28 mouse cellular contexts compared by ENCODE assay signal in genomic region chr4:138905624-138906337, GRCm38 (mm10). TPM values are rescaled to one million over a fixed set of nuclear protein-coding genes. Genes with fewer than 3 reads are reported as not detected.
DNase-seq lines count a peak whose midpoint lies in the region; ATAC-seq and TF ChIP-seq lines count a peak whose summit lies in the region.
"Had no signal": no experiment of that assay in that cellular context is flagged by ENCODE, and none has a peak within 500 bp of the region (broad histone marks: within the 10 kb centered on the region; RNA-seq: fewer than 3 reads in every experiment).

No protein-coding gene starts in this region.

- no peak for TF ChIP-seq EP300 in liver, postnatal 0 days (IDR thresholded peaks at IDR 0.05; ENCODE audit: low read depth)

- no peak overlapping the region for H3K4me3 ChIP-seq in liver, postnatal 0 days (ENCODE audit: low read depth, low read length)
- H3K4me3 ChIP-seq in liver, embryonic 12.5 days: no peak overlapping the region
- no peak overlapping the region for H3K4me3 ChIP-seq in intestine, embryonic 15.5 days (replicated peaks)
- H3K4me3 ChIP-seq: erythroblast, embryonic 14.5 days; forebrain, embryonic 10.5 days; forebrain, embryonic 15.5 days; heart, adult 2 months; heart, embryonic 15.5 days; hindbrain, embryonic 10.5 days had no signal

- 0 out of 2 replicates have a peak overlapping the region, but pooled peaks have one; percentile 6 for H3K4me2 ChIP-seq in liver, postnatal 0 days (ENCODE audit: low read depth, low read length)
- H3K4me2 ChIP-seq in liver, embryonic 12.5 days: no peak overlapping the region
- H3K4me2 ChIP-seq in intestine, embryonic 15.5 days (replicated peaks): no peak overlapping the region
- H3K4me2 ChIP-seq: forebrain, embryonic 15.5 days; heart, embryonic 11.5 days; heart, embryonic 15.5 days; hindbrain, embryonic 14.5 days had no signal

- DNase-seq in liver, postnatal 0 days: no peak
- no peak for DNase-seq in kidney, adult 8-10 months
- no peak for DNase-seq in heart, postnatal 14 days
- DNase-seq: adrenal gland, postnatal 14 days; cerebellum, adult 18-20 months; cerebellum, adult 9-11 months; cerebellum, postnatal 36 days; gastrocnemius, postnatal 10 days; heart, adult 2 months had no signal

- WGBS in liver, postnatal 0 days (ENCODE audit: insufficient replicate concordance): 87% methylated on average over 18 of the region's 18 CpGs
- WGBS in liver, embryonic 12.5 days (ENCODE audit: insufficient replicate concordance): 85% methylated on average over 18 of the region's 18 CpGs
- WGBS in intestine, embryonic 15.5 days: 84% methylated on average over 18 of the region's 18 CpGs

- peaks cover 36% of the 10 kb centered on the region for H3K36me3 ChIP-seq in liver, postnatal 0 days (replicated peaks; ENCODE audit: insufficient read depth, low read length)
- peaks cover 58% of the 10 kb centered on the region for H3K36me3 ChIP-seq in liver, embryonic 12.5 days
- peaks cover 23% of the 10 kb centered on the region for H3K36me3 ChIP-seq in intestine, embryonic 15.5 days

- H3K9me3 ChIP-seq in liver, postnatal 0 days (ENCODE audit: low read length): no peaks in the 10 kb centered on the region
- H3K9me3 ChIP-seq in liver, embryonic 12.5 days (replicated peaks): no peaks in the 10 kb centered on the region
- H3K9me3 ChIP-seq in intestine, embryonic 15.5 days: no peaks in the 10 kb centered on the region
- H3K9me3 ChIP-seq: forebrain, embryonic 10.5 days; forebrain, embryonic 15.5 days; heart, embryonic 15.5 days; hindbrain, embryonic 10.5 days had no signal

- H3K27ac ChIP-seq in liver, postnatal 0 days (ENCODE audit: low read depth): no peak overlapping the region
- no peak overlapping the region for H3K27ac ChIP-seq in liver, embryonic 12.5 days
- peak overlapping the region; percentile 40; the same call in 1 of the 2 replicates for H3K27ac ChIP-seq in intestine, embryonic 15.5 days
- H3K27ac ChIP-seq: forebrain, embryonic 10.5 days; forebrain, embryonic 15.5 days; heart, adult 2 months; heart, embryonic 15.5 days; hindbrain, embryonic 10.5 days; hindbrain, embryonic 14.5 days had no signal

- H3K27me3 ChIP-seq in liver, postnatal 0 days (ENCODE audit: insufficient read depth, low read length): no peaks in the 10 kb centered on the region
- H3K27me3 ChIP-seq in liver, embryonic 12.5 days (replicated peaks): no peaks in the 10 kb centered on the region
- H3K27me3 ChIP-seq in intestine, embryonic 15.5 days (replicated peaks): no peaks in the 10 kb centered on the region
- H3K27me3 ChIP-seq: forebrain, embryonic 15.5 days; heart, embryonic 15.5 days had no signal

- ATAC-seq in liver, postnatal 0 days: no peak
- ATAC-seq in liver, embryonic 12.5 days: no peak
- peak; percentile 70 for ATAC-seq in intestine, embryonic 15.5 days
- ATAC-seq in megakaryocyte progenitor cell, adult 5-6 weeks (replicated peaks; ENCODE audit: poor library complexity): peak; percentile 82
- no peak for ATAC-seq in frontal cortex, adult (ENCODE audit: low TSS enrichment)
- ATAC-seq: activated CD4-positive, CD25-positive, alpha-beta regulatory T cell, adult 4 months; forebrain, embryonic 15.5 days had no signal

- no peaks in the 10 kb centered on the region for H3K4me1 ChIP-seq in liver, postnatal 0 days (ENCODE audit: insufficient read depth)
- H3K4me1 ChIP-seq in liver, embryonic 12.5 days: peaks cover 5% of the 10 kb centered on the region; the same call in 1 of the 2 replicates
- 0 out of 2 replicates have a peak, but pooled peaks cover 5% of the 10 kb centered on the region for H3K4me1 ChIP-seq in intestine, embryonic 15.5 days (replicated peaks)
- H3K4me1 ChIP-seq: forebrain, embryonic 10.5 days; forebrain, embryonic 15.5 days; heart, embryonic 15.5 days; hindbrain, embryonic 10.5 days had no signal

- no peak overlapping the region for H3K9ac ChIP-seq in liver, postnatal 0 days (replicated peaks)
- no peak overlapping the region for H3K9ac ChIP-seq in liver, embryonic 12.5 days
- no peak overlapping the region for H3K9ac ChIP-seq in intestine, embryonic 15.5 days
- H3K9ac ChIP-seq: forebrain, embryonic 15.5 days; heart, embryonic 15.5 days; hindbrain, embryonic 14.5 days had no signal

- no peak for TF ChIP-seq CTCF in liver, postnatal 0 days (IDR thresholded peaks at IDR 0.05; ENCODE audit: low read depth)

- intact Hi-C loops in heart, postnatal 14 days (cut with DNase I): no loop called here

RNA-seq across cellular contexts. Expression of gene Otud3, which starts 8.0 kb away (rescaled TPM):
- 1.2 and 1.5 TPM in 2 replicates for polyA plus RNA-seq in liver, postnatal 0 days (2015; fragmentation: Nextera tagmentation; extraction: Ambion mirVana)
- polyA plus RNA-seq in liver, embryonic 12.5 days (2016; fragmentation: Nextera tagmentation; extraction: Ambion mirVana): 2.3 and 2.5 TPM in 2 replicates
- 4.5 and 6.2 TPM in 2 replicates for polyA plus RNA-seq in intestine, embryonic 15.5 days (2015; fragmentation: Nextera tagmentation; extraction: Ambion mirVana)
- total RNA-seq in megakaryocyte progenitor cell, adult 5-6 weeks (2015): 1.9 and 3.9 TPM in 2 replicates
- 8.6 and 8.9 TPM in 2 replicates for total RNA-seq in megakaryocyte progenitor cell, adult 5-6 weeks (2017)
- 10 to 100 TPM in 1 of 2 experiments, 1 to 10 TPM in 1; 9.4 to 10.0 TPM for total RNA-seq in heart, postnatal 14 days (2021)

RNA-seq across cellular contexts. Expression of gene Pla2g2e, which starts 28.0 kb away (rescaled TPM):
- polyA plus RNA-seq in liver, postnatal 0 days (2015; fragmentation: Nextera tagmentation; extraction: Ambion mirVana): not detected in 2 replicates
- polyA plus RNA-seq in liver, embryonic 12.5 days (2016; fragmentation: Nextera tagmentation; extraction: Ambion mirVana): not detected in 2 replicates
- not detected in 2 replicates for polyA plus RNA-seq in intestine, embryonic 15.5 days (2015; fragmentation: Nextera tagmentation; extraction: Ambion mirVana)
- total RNA-seq in megakaryocyte progenitor cell, adult 5-6 weeks (2015): not detected in 2 replicates
- total RNA-seq in megakaryocyte progenitor cell, adult 5-6 weeks (2017): not detected in 2 replicates
- 1 to 10 TPM; 1.4 TPM for total RNA-seq in heart, postnatal 14 days (2021)
- total RNA-seq: gastrocnemius, postnatal 10 days; gastrocnemius, postnatal 4 days; MEL had no signal
- polyA plus RNA-seq: activated CD4-positive, CD25-positive, alpha-beta regulatory T cell, adult 4 months; erythroblast, embryonic 14.5 days; forebrain, embryonic 10.5 days; forebrain, embryonic 15.5 days; frontal cortex, adult 2 months; heart, embryonic 11.5 days; heart, embryonic 15.5 days; hindbrain, embryonic 10.5 days; hindbrain, embryonic 14.5 days had no signal

RNA-seq across cellular contexts. Expression of gene Gm13030, which starts 32.0 kb away (rescaled TPM):
- not detected in 2 replicates for polyA plus RNA-seq in liver, postnatal 0 days (2015; fragmentation: Nextera tagmentation; extraction: Ambion mirVana)
- not detected in 2 replicates for polyA plus RNA-seq in liver, embryonic 12.5 days (2016; fragmentation: Nextera tagmentation; extraction: Ambion mirVana)
- polyA plus RNA-seq in intestine, embryonic 15.5 days (2015; fragmentation: Nextera tagmentation; extraction: Ambion mirVana): not detected in 2 replicates
- not detected in 2 replicates for total RNA-seq in megakaryocyte progenitor cell, adult 5-6 weeks (2015)
- total RNA-seq in megakaryocyte progenitor cell, adult 5-6 weeks (2017): not detected in 2 replicates
- total RNA-seq in heart, postnatal 14 days (2021): not detected
- total RNA-seq: adrenal gland, adult 18-20 months; adrenal gland, postnatal 14 days; gastrocnemius, postnatal 10 days; gastrocnemius, postnatal 4 days; heart, adult 2 months; heart, postnatal 25 days; MEL had no signal
- polyA plus RNA-seq: activated CD4-positive, CD25-positive, alpha-beta regulatory T cell, adult 4 months; C2C12; embryonic facial prominence, embryonic 14.5 days; erythroblast, embryonic 14.5 days; forebrain, embryonic 10.5 days; forebrain, embryonic 15.5 days; frontal cortex, adult 2 months; heart, adult 2 months; heart, embryonic 11.5 days; heart, embryonic 15.5 days; hindbrain, embryonic 10.5 days; hindbrain, embryonic 14.5 days had no signal

RNA-seq across cellular contexts. Expression of gene Pla2g5, which starts 42.5 kb away (rescaled TPM):
- polyA plus RNA-seq in liver, postnatal 0 days (2015; fragmentation: Nextera tagmentation; extraction: Ambion mirVana): not detected in 2 replicates
- polyA plus RNA-seq in liver, embryonic 12.5 days (2016; fragmentation: Nextera tagmentation; extraction: Ambion mirVana): not detected in 2 replicates
- 0.15 and 0.29 TPM in 2 replicates for polyA plus RNA-seq in intestine, embryonic 15.5 days (2015; fragmentation: Nextera tagmentation; extraction: Ambion mirVana)
- total RNA-seq in megakaryocyte progenitor cell, adult 5-6 weeks (2015): not detected in 2 replicates
- not detected in 2 replicates for total RNA-seq in megakaryocyte progenitor cell, adult 5-6 weeks (2017)
- 10 to 100 TPM; 22.4 to 30.4 TPM for total RNA-seq in heart, postnatal 14 days (2021)
- total RNA-seq: MEL had no signal
- polyA plus RNA-seq: activated CD4-positive, CD25-positive, alpha-beta regulatory T cell, adult 4 months; erythroblast, embryonic 14.5 days; hindbrain, embryonic 10.5 days had no signal

Comparison
In these comparisons a context has a peak if more than half of its experiments do, and no peak if none do; other contexts are left out.
1. ATAC-seq: peak in intestine, embryonic 15.5 days (single experiment) and megakaryocyte progenitor cell, adult 5-6 weeks (single experiment); none in liver, postnatal 0 days (single experiment), liver, embryonic 12.5 days (single experiment) and frontal cortex, adult (single experiment).